Mouse (Mus musculus): Measurements from ENCODE around the gene Agfg2.

GRCm38 (mm10) chr5:137633397-137634084, 51.0 kb downstream of the Agfg2 start:
- no peak for TF ChIP-seq CTCF (IDR thresholded peaks at IDR 0.05; ENCODE audit: extremely low read depth, insufficient read length, insufficient replicate concordance, low read depth, low read length)
- no peak for TF ChIP-seq POLR2A (IDR thresholded peaks at IDR 0.05; ENCODE audit: low read depth, low read length)
